Mouse (Mus musculus) liver, adult (tissue): ENCODE data around the gene Sec16b.

Experiments
- GATA4 ChIP-seq: IDR thresholded peaks from 2 replicates; pipeline ENCODE4 v1.6.1; 2014; ENCODE audit warnings: mild to moderate bottlenecking, low read length; ENCODE audit not compliant: insufficient replicate concordance

The Sec16b gene

DNA sequence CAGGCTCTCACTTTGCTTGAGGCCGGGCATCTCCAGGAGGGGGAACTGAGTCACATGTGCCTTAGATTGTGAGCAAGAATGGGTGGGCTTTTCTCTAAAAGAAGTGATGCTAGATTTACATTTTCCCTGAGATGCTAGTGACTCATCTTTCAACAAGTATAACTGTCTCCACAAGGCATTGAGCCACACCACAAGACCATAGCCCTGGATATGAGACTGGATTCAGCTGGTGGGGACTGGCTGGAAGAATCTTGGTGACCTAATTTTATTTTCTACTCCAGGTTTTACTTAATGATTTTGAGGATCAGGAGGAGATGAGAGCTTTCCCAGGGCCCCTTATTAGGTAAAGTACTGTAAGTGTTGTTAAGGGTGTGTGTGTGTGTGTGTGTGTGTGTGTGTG, 29.0 kb downstream of the Sec16b start:
- TF ChIP-seq GATA4 = no peak

GRCm38 (mm10) chr1:157536471-157536870, 29.9 kb downstream of the Sec16b start:
- TF ChIP-seq GATA4 = no peak

- no peak for TF ChIP-seq GATA4
Observed at GRCm38 (mm10) chr1:157537636-157538035, 31.1 kb downstream of the Sec16b start.

DNA sequence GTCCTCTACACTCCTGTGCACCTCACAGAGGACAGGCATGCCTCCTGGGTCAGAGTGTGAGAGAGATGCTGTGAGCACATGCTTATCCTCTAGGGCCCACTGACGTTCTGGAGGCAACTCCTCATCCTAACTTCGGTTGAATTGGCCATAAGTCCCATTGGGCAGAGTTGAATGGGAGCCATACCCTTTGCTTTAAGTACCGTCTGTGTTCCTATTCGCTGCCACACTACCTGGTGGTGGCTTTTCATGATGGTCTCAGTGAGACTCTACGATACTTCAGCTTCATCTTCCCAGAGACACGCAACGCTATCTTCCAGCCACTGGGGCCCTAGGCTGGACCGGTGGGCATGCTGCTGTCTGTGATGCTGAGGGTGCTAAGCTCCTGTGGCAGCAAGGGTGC, 38.5 kb downstream of the Sec16b start:
- no peak for TF ChIP-seq GATA4

- TF ChIP-seq GATA4 = no peak
Observed at GRCm38 (mm10) chr1:157547658-157548057, 41.1 kb downstream of the Sec16b start.

DNA sequence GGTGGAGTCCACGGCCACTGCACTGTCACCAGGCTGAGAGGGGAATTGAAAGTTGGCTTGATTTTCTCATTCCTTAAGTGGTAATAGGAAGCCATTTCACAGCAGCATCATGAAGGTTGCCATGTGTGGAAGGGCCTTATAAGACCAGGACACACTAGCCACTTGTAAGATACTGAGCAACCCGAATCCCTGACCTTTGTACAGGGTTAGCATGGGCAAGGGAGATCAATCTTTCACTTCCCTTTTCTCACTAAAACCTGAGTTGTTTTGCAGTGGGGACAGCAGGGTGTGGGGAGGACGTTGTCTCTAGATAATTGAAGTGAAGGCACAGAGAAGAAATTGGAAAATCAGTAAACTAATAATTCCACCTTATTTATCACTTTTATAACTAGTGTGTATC, 43.2 kb downstream of the Sec16b start:
- TF ChIP-seq GATA4 = no peak

DNA sequence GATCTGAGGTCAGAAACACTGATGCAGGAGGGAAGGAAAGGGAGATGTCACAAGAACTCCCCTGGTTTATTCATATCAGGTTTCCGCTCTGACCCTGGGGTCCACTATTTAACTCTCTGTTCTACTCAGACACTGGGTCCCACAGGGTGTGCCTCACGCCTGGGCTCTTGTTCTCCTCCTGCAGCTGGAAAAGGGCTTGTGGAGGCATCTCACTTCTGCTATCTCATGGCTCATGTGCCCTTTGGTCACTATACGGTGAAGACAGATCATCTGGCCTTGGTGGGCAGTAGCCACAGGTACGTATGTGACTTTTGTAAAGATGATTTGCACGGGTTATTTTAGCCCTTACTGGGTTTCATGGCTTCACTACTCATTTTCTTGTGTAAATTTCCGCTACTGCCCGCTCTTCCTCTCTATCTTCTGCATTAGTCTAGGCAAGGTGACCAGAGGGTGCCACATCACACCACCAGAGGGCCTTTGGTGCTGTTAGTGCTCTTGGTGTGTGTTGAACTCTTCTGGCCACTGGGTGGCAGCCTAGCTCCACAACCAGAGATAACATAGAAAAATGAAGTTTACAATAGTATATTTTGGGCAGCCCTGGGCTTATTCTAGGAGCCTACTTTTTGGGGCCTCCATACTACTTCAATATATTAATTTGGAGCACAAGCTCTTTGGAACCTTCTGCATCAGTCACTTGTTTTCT, 46.4 kb downstream of the Sec16b start:
- TF ChIP-seq GATA4 = no peak

DNA sequence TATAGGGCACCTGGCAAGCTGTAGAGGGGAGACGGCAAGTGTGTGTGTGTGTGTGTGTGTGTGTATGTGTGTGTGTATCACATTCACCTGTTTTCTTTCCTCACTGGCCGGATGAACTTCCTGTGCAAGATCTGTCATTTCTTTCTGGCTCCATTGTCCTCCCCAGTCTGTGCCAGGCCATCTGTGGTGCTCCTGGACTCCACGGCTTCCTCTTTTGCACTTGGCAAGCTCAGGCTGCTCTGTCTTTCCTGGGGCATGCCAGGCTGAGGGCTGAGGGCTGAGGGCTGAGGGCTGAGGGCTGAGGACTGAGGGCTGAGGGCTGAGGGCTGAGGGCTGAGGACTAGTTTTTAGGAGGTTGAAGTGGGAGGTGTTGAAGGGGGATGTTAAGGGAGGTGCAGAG, 47.6 kb downstream of the Sec16b start:
- no peak for TF ChIP-seq GATA4

- TF ChIP-seq GATA4 = no peak
Observed at GRCm38 (mm10) chr1:157554686-157555530, 48.4 kb downstream of the Sec16b start.

- TF ChIP-seq GATA4 = no peak
Observed at GRCm38 (mm10) chr1:157555738-157556137, 49.2 kb downstream of the Sec16b start.

- no peak for TF ChIP-seq GATA4
Observed at GRCm38 (mm10) chr1:157556439-157556838, 49.9 kb downstream of the Sec16b start.

DNA sequence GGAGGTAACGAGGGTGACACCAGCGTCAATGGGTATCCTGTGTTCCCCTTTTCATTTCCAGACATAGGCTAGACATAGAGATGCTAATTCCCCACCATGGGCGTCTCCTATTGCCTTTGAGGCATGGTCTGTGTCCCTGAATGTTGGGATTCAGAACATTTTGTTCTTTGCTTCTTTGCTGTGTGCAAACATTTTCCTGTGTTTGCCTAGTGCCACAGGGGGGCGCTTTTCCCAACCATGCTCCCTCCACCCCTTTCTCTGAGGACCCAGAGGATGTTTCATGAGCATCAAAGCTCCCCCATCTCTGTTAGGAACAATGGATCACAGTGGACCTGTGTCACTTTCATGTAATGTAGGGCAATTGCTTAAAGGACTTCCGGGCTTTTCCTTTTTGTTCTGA, 51.6 kb downstream of the Sec16b start:
- TF ChIP-seq GATA4 = no peak

DNA sequence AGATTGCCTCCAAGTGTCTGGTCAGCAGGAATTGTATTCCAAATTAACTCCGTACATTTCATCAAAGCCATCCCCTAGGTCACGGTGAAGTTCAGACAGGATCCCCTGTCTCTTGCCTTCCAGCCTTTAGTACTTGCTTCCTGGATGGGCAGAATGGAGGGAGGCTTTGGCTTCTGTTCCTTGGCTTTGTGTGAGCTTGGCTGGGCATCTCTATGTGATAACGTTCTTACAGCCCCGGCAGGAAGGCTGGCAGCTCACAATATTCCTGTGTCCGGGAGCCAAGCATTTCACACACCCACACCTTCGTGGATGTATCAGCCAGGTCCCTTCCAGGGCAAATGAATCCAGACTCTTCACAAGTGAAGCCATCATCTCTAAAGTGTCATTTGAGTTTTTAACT, 53.5 kb downstream of the Sec16b start:
- no peak for TF ChIP-seq GATA4

DNA sequence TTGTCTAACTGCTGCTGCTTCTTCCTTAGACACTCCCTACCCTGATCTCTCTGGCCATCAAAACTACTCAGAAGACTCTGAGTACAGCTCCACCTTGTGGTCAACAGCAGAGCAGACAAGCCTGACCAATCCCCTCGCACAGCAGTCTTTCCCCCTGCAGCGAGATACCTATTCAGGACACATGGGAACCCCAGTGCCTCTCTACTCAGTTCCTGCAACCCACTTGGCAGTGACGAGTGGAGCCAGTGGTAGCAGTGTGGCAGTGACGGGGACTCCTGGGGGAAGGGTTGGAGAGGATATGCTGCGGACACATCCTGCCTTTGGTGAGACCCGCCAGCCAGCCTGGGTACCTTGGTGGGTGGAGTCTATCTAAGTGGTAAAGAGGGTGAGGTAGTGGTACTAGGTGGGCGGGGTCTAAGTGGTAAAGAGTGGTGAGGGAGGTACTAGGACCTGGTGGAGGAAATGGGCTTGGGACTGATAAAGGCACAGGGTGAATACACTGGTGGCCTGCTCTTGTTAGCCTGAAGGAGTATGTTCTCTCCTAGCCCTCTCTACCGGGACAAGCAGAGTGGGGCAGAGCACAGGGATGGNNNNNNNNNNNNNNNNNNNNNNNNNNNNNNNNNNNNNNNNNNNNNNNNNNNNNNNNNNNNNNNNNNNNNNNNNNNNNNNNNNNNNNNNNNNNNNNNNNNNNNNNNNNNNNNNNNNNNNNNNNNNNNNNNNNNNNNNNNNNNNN, 54.3 kb downstream of the Sec16b start:
- no peak for TF ChIP-seq GATA4

DNA sequence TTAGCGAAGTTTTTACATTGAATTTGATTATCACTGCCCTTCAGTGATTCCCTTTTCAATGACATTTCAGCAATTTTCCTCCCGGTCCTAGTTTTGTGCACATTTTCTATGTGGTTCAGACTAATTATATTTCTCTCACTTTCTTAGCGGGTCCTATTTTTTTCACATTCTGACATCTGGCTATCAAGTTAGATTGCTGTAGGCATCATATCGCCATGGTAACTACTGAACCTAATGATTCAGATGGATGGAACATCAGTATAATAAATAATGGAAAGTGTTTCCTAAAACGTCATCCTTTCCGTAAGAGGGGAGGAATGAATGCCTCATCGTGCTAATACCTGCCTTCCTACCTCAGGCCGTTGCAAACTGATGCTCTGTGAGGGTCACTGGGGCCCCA, 61.3 kb downstream of the Sec16b start:
- TF ChIP-seq GATA4 = no peak
